Mouse (Mus musculus) lung, postnatal 0 days (tissue): Measurements from ENCODE around the gene Dazap1.

Source experiments
- CTCF ChIP-seq: IDR thresholded peaks from 2 replicates; pipeline ENCODE4 v1.5.1; 2016; ENCODE audit warnings: antibody characterized with exemption, mild to moderate bottlenecking
- EP300 ChIP-seq: IDR thresholded peaks from 2 replicates; pipeline ENCODE4 v1.6.1; 2016; ENCODE audit warnings: antibody characterized with exemption, mild to moderate bottlenecking, control low read depth

GRCm38 (mm10) chr10:80293325-80293724 is 32.0 kb downstream of the Dazap1 start:
- TF ChIP-seq CTCF: peak; percentile 31; the same call in 1 of the 2 replicates
- TF ChIP-seq EP300: no peak
